Mouse (Mus musculus) layer of hippocampus, adult 2 months (tissue): ENCODE measurements around the gene Fam92b. TPM values are rescaled to one million over a fixed set of nuclear protein-coding genes. Genes with fewer than 3 reads are reported as not detected.

Experiments
- DNase-seq, 2 experiments: peaks; one replicate each; pipeline ENCODE4 v3.0.0; 2022; ENCODE audit warnings: low spot score in 2 of 2
- H3K27ac ChIP-seq: fragments of 200-600 bp; 2 replicates; pipeline ENCODE4 v1.8.1; 2022
- H3K4me3 ChIP-seq: fragments of 200-600 bp; 2 replicates; pipeline ENCODE4 v1.8.1; 2022; ENCODE audit warnings: mild to moderate bottlenecking
- CTCF ChIP-seq: fragments of 200-600 bp; conservative IDR thresholded peaks from 2 replicates; pipeline ENCODE4 v1.8.1; 2022; ENCODE audit warnings: antibody characterized with exemption, mild to moderate bottlenecking, moderate library complexity
- total RNA-seq, 2 experiments: library from RNA; stranded (reverse); gene quantifications; 2 replicates each; pipeline ENCODE4 v1.2.3; 2021

Gene Fam92b
- total RNA-seq, 2 experiments from 2014 or later, result 0.31 to 0.91 TPM

- H3K4me3 ChIP-seq, result no peak overlapping the region
- no peak overlapping the region for H3K27ac ChIP-seq
- TF ChIP-seq CTCF, result no peak
- no peak for DNase-seq
These were observed 46.1 kb downstream of the Fam92b start for GRCm38 (mm10) chr8:120131158-120131557.

- Histone ChIP-seq H3K27ac (no peak overlapping the region), H3K4me3 (no peak overlapping the region)
- DNase-seq, result no peak
- no peak for TF ChIP-seq CTCF
These were observed 47.7 kb downstream of the Fam92b start for GRCm38 (mm10) chr8:120129547-120129946.

GRCm38 (mm10) chr8:120126357-120127161 is 50.7 kb downstream of the Fam92b start:
- H3K4me3 ChIP-seq, result no peak overlapping the region
- DNase-seq, result no peak
- TF ChIP-seq CTCF, result no peak
- H3K27ac ChIP-seq, result no peak overlapping the region; the same call in 1 of the 2 replicates

GRCm38 (mm10) chr8:120124836-120125389 is 52.4 kb downstream of the Fam92b start:
- DNase-seq, result no peak
- 0 out of 2 replicates have a peak overlapping the region, but pooled peaks have one; percentile 10 for H3K27ac ChIP-seq
- H3K4me3 ChIP-seq, result no peak overlapping the region
- TF ChIP-seq CTCF, result no peak

GRCm38 (mm10) chr8:120124261-120124660 is 53.0 kb downstream of the Fam92b start:
- H3K27ac ChIP-seq, result 0 out of 2 replicates have a peak overlapping the region, but pooled peaks have one; percentile 10

GRCm38 (mm10) chr8:120120951-120121350 is 56.3 kb downstream of the Fam92b start:
- DNase-seq, result no peak
- no peak for TF ChIP-seq CTCF
- no peak overlapping the region for H3K27ac ChIP-seq
- no peak overlapping the region for H3K4me3 ChIP-seq

More at GRCm38 (mm10) chr8:120124261-120124660, 53.0 kb downstream of the Fam92b start:
- H3K4me3 ChIP-seq, result no peak overlapping the region
- DNase-seq, result no peak
- no peak for TF ChIP-seq CTCF

- no peak for DNase-seq
- Histone ChIP-seq H3K27ac (no peak overlapping the region), H3K4me3 (no peak overlapping the region)
- TF ChIP-seq CTCF, result no peak
These were observed 57.3 kb downstream of the Fam92b start for GRCm38 (mm10) chr8:120119931-120120330.

GRCm38 (mm10) chr8:120119429-120119828 is 57.8 kb downstream of the Fam92b start:
- no peak overlapping the region for H3K27ac ChIP-seq
- no peak for DNase-seq
- H3K4me3 ChIP-seq, result no peak overlapping the region
- TF ChIP-seq CTCF, result no peak

- no peak overlapping the region for H3K27ac ChIP-seq
- DNase-seq, result no peak
These were observed 58.4 kb downstream of the Fam92b start for GRCm38 (mm10) chr8:120118847-120119246.

GRCm38 (mm10) chr8:120118162-120118561 is 59.1 kb downstream of the Fam92b start:
- Histone ChIP-seq H3K27ac (no peak overlapping the region), H3K4me3 (no peak overlapping the region)
- no peak for TF ChIP-seq CTCF
- no peak for DNase-seq

More at GRCm38 (mm10) chr8:120118847-120119246, 58.4 kb downstream of the Fam92b start:
- H3K4me3 ChIP-seq, result no peak overlapping the region
- TF ChIP-seq CTCF, result no peak

- DNase-seq, result no peak
- TF ChIP-seq CTCF, result no peak
- no peak overlapping the region for H3K27ac ChIP-seq
- H3K4me3 ChIP-seq, result no peak overlapping the region
These were observed 60.7 kb downstream of the Fam92b start for GRCm38 (mm10) chr8:120116600-120116999.

Other genes starting within 250 kb of the Fam92b start
- gene Crispld2, start 185.0 kb downstream of the Fam92b start, total RNA-seq, result 1 to 10 TPM; 2.0 to 2.5 TPM
- gene Zdhhc7, start 76.0 kb downstream of the Fam92b start, total RNA-seq, result 10 to 100 TPM; 33.9 to 35.9 TPM
- gene 6430548M08Rik, start 63.3 kb downstream of the Fam92b start, total RNA-seq, result 100 to 1,000 TPM; 170 to 183 TPM
- gene Gse1, start 51.0 kb upstream of the Fam92b start, total RNA-seq, result 100 to 1,000 TPM; 146 to 158 TPM